Mouse (Mus musculus) heart, postnatal 0 days (tissue): ENCODE results near the gene Aox1.

ENCODE experiments used
- CTCF ChIP-seq: IDR thresholded peaks from 2 replicates; pipeline ENCODE4 v1.5.1; 2016; ENCODE audit warnings: antibody characterized with exemption, control low read depth, low read depth
- EP300 ChIP-seq: IDR thresholded peaks from 2 replicates; pipeline ENCODE4 v1.6.1; 2016; ENCODE audit warnings: antibody characterized with exemption, low read depth

- no peak for TF ChIP-seq CTCF
- TF ChIP-seq EP300 = no peak
Measured at GRCm38 (mm10) chr1:58090191-58090590, 60.5 kb downstream of the Aox1 start.
